Mouse (Mus musculus): Measurements from ENCODE around the gene Casp8ap2.

- no peak for TF ChIP-seq CTCF (IDR thresholded peaks at IDR 0.05)
- peak; percentile 53; the same call in 1 of the 2 replicates for TF ChIP-seq EP300 (IDR thresholded peaks at IDR 0.05; ENCODE audit: insufficient read depth, low read depth, low read length)
- TF ChIP-seq POLR2A (IDR thresholded peaks at IDR 0.05; ENCODE audit: insufficient read depth, low read depth, low read length), result peak; percentile 90
Measured at GRCm38 (mm10) chr4:32656918-32657662, 41.8 kb downstream of the Casp8ap2 start, which contains the start of gene Mdn1.
